Mouse (Mus musculus): ENCODE results near the gene Tas2r109.
"Not testable (repeated sequence)": the region's sequence is repeated elsewhere in the genome, so short reads cannot be mapped to it uniquely, and the experiment has no call there.

Gene Tas2r109

GRCm38 (mm10) chr6:132980865-132981264 is at the start of gene Tas2r109:
Tas2r109 (minus strand) TSS chr6:132980965.
- DNase-seq (ENCODE audit: low read depth in 1 of 2, low spot score in 2 of 2): no peak

- DNase-seq (ENCODE audit: low read depth in 1 of 2, low spot score in 2 of 2): no peak
Measured at GRCm38 (mm10) chr6:132957819-132958218, 22.9 kb downstream of the Tas2r109 start, which contains the start of gene Tas2r131. Tas2r131 (minus strand) TSS chr6:132957919.

GRCm38 (mm10) chr6:132950802-132951201 is 30.0 kb downstream of the Tas2r109 start, which contains the start of gene Tas2r129:
Tas2r129 (plus strand) TSS chr6:132951102.
- no peak for DNase-seq (ENCODE audit: low read depth in 1 of 2, low spot score in 2 of 2)

- DNase-seq (ENCODE audit: low read depth in 1 of 2, low spot score in 2 of 2): not testable (repeated sequence)
Measured at GRCm38 (mm10) chr6:132941376-132941775, 39.4 kb downstream of the Tas2r109 start.

Measured in monocyte, adult 2 months (primary cell).